Mouse (Mus musculus): ENCODE measurements at regions not wholly inside any gene's neighbourhood (a gene's known extent, or its start where the extent isn't known, plus 50 kb on each side); places are given as distances from the start of the nearest gene placed in this dataset.
A peak's percentile ranks its signal among the peaks of the same experiment; 100 is the strongest.

DNA sequence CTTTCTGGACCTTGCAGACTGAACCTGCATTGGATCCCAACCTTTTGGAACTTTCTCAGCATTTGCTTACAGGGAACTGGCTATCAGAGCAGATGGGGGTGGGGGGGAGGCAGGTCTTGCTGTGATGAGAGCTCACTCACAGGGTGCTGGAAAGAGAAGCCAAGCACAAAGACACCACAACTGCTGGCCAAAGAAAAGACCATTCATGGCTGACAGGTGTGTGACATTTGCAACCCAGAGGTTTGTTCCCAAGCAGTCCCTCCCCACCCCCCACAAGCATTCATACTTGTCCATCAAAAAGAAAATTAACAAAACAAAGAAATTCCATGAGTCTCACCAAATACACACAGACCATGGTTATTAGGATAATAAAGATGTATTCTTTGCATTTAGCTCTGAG lies 117.5 kb upstream of the Rreb1 start:
- no peak for DNase-seq

DNA sequence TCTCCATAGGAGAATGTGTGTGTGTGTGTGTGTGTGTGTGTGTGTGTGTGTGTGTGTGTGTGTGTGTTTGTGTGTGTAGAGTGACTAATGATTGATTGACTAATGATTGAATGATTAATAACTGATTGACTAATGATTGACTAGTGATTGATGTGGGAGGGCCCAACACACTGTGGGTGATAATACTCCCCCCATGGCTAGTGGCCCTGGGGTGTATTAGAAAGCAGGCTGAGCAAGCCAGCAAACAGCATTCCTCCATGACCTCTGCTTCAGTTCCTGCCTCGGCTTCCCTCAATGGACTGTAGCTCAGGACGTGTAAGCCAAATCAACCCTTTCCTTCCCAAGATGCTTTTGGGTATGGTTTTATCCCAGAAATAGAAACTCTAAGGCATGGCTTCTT lies 114.1 kb upstream of the Rreb1 start:
- DNase-seq = no peak

DNA sequence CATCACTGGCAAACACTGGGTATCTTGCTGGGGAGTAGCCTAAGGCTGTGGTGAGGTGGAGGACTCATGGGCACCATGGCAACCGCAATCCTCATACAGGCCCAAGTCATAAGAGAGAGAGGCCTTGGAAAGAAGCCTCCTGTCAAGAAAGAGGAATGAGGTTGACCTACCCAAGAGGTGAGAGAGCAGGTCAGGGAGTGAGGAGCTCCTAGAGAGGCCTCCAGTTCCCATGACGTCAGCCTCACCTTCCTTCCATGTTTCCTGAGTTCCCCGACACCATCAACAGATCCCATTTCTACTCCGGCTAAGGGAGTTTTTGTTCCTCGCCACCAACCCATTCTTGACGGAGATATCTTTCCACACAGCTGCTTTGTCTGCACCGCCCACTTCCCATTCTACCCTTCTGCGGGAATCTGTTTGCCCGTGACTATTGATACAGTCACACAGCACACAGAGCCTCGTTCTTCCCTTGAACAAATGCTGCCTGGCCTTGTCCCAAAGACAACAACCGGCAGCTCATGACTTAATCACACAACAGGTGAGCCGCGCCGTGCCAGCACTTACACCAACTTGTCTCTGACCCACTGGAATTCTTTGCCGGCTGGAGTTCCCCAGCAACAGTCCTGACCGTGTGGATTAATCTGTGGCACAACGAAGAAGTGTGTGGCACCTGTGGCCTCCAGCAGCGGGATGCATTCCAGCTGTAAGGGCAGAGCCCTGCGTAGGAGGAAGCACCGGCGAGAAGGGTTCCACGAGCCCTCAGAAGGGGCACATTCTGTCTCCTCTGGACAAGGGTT lies 111.8 kb upstream of the Rreb1 start:
- DNase-seq = peak; percentile 49

DNA sequence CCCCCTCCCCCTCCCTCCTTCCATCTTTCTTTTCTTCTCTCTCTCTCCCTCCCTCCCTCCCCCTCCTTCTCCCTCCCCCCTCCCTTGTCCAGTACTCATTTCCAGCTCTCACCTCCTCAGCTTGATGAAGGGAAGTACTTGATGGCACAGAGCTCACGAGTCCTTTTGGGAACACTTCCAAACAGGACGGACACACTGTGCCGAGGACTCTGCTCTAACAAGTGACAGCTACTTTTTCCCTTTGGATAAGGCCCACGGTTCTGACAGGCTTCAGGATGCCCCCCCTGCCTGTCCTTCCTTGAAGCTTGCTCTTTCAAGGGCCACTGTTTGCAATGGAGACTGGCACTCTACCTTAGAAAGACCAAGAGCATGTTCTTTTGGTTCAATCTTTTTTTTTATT lies 110.8 kb upstream of the Rreb1 start:
- DNase-seq = no peak

DNA sequence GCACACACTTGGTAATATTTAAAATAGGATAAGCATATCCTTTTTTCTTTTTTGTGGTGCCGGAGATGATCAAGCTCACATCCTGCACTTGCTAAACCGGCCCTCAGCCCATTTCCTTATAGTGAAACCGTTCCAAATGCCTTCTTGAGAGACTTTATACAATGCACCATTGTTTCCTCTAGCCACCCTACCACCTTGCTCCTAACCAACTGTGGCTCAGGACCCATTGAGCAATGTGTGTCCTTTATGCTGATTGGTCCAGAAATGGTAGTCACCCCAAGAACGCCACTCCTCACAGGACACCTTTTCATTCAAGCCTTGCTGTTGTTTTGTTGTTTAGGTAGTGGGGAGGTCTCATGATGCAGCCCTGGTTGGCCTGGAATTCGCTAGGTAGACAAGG lies 110.3 kb upstream of the Rreb1 start:
- no peak for DNase-seq

DNA sequence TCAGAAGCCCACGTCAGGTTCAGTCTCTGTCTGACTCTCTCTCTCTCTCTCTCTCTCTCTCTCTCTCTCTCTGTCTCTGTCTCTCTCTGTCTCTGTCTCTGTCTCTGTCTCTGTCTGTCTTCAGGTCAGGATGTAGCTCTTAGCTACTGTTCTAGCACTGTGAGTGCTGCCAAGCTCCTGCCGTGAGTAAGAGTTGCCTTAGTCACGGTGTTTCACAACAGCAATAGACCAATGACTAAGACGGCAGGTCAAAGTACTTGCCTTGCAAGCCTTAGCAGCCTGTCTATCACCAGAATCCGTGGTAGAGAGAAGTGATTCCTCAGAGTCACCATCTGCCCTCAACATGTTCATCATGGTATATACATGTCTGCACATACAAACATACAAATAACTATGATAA lies 107.1 kb upstream of the Rreb1 start:
- DNase-seq = no peak

DNA sequence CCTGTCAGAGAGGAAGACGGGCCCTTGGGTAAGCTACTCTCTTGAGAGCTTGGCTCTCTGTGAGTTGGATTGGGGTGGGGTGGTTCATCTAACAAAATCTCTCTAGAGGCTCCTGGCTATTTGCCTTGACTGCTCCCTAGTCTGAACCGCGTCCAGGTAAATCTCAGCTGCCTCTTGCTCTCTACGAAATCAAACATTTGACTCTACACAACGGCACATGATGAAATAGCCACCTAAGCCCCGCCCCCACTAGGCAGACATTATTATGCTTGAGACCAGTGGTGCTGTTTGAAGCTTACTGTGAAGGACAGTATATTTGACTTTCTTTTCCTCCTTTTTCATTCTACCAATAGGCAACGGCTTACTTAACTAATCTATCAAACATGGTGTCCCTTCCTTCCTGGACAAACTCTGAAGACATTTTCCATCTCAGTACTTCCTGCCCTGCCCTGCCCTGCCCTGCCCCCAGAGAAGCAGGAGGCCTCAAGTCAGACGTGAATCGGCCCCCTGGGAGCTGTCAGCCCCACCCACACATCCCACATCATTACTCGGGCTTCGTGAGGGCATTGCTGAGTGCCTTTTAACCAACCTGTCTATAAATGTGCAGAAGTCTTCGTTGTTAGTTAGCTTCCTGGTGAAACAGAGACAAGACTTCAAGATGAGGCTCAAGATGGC lies 103.4 kb upstream of the Rreb1 start:
- no peak for DNase-seq

DNA sequence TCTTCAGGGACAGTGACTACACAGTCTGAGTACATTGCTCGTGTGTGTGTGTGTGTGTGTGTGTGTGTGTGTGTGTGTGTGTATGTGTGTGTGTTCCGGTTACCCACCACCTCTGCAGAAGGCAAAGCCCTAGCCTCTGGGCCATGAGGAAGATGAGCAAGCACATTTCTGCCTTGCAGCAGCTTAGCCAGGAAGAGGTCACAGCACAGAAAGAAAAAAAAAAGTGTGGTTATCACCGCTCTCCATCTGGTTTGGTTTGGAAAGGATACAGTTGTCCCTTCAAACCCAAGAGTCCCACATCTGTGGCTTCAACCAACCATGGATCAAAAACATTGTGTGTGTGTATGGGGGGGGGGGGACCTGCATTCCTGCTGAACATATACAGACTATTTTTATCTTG lies 102.5 kb upstream of the Rreb1 start:
- no peak for DNase-seq

DNA sequence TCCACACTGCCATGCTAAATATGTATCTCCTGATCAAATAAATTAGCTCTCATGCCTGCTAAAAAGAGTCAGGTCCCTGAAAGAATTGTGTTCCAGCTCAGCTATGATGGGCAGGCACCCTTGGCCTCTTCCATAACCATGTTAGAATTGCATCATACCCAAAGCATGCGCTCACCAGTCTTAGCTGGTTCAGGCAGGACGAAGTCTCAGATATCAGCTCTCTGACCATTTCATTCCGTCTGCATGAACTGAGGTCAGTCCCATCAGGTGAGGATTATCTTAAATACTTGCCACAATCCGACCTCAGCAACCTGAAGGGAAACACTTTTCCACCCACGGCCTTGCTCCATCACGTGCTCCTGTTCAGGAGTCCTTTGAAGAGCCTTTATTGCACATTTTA lies 101.3 kb upstream of the Rreb1 start:
- DNase-seq = no peak

DNA sequence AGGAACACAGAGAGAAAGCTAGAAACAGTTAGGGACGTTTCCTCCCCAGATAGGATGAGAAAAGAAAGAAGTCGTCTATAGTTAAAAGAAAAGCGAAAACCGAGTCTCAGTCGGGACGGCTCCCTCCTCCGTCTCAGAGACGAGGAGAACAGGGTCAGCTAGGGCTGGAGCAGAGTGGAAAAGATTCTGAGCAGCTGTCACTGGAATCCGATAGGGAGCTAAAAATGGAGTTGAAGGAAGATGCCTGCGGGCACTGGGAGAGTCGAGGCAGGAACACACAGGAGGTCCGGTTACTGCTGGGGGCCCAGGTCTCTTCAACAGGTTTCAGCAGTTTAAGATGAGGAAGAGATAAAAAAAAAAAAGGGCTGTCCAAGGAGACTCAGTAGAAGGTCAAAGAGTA lies 99.9 kb upstream of the Rreb1 start:
- no peak for DNase-seq

DNA sequence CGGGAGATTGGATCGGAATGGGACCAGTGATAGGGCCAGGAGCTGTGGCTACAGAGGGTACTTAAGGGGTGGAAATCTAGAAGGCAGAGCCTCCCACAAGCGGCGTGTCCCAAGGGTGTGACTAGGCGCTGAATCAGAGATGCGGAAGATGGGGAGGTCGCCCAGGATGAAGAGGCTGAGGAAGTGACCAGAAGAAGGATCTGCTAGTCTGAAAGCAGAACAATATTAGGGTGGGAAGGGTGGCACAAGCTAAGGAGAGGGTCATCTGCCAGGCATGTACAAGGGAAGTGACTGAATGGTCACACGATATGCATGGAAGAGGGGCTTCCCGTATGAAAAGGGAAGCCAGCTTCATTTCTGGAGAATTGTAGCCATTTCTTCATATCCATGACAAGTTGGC lies 99.4 kb upstream of the Rreb1 start:
- DNase-seq = no peak

DNA sequence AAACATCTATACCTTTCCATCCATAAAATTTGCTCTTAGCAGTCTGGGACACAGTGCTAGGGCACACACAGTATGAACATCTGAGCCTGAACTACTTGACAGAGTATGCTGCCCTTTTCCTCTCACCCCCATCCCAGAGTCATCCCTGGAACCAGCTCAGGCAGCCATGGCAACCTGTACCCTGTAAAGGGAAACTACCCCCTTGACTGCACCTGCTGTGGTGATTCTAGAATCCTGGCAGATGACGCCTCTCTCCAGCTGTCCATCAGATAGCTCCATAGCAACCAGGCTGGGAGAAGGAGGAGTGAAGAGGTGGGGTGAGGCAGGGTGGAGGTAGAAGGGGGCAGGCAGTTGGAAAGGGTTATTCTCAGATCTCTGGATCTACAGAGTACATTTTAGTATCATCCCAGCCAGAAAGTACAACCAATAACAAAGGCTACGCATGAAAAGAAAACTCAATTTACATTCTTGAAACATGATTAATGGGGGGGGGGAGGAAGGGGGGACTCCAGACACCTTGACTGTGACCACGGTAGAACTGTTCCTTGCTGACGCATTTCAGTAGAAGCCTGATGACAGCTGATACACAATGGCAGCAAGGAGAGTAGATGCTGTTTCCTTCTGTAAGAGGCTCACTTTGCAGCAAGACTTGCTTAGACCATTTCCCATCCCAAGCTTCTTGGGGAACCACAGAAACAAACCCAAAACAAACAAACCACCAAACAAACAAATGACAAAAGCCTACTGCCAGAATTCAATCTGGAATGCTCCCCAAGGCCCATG lies 97.2 kb upstream of the Rreb1 start:
- peak; percentile 47 for DNase-seq

DNA sequence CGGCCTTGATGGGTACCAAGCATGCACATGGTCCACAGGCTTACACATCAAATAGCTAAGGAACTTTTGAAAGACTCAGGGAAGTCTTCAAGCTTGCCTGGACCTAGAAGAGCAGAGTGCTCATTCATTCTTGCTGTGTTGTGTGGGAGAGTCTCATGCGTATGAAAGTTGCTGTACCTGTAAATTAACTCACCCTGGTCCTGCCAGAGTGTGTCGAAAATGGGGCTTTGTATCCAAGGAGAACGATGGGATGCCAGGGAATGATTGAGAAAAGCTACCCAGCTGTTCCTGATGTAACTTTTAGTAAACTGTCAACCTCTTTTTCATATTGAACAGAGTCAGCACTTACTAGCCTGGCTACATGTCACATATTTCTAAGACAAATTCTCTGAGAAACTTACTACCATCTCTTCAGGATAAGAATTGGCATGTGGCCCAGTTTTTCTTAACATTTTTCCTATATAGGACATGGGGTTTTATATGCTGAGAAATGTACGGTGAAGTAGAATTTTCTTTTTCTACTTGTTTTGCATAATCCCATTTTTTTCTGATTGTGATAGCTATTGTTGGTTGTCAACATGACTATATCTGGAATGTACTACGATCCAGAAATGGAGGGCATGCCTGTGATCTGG lies 95.0 kb upstream of the Rreb1 start:
- DNase-seq = no peak

DNA sequence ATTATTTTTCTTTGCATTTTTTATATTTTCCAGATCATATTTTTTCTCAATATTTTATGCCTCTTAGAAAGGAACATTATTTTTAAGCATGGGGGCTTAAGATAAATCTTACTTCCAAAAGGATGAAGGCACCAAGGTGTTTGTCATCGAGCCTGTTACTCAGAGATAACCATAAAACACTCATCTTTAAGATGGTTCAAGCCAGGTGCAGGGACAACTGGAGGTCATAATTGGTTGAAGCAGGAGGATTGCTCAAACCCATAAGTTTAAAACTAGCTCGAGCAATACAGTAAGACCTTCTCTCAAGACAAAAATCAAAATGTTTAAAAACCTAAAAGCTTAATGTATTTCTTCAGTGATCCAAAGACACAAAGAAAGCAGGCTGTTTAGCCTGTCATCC lies 92.6 kb upstream of the Rreb1 start:
- DNase-seq = no peak

DNA sequence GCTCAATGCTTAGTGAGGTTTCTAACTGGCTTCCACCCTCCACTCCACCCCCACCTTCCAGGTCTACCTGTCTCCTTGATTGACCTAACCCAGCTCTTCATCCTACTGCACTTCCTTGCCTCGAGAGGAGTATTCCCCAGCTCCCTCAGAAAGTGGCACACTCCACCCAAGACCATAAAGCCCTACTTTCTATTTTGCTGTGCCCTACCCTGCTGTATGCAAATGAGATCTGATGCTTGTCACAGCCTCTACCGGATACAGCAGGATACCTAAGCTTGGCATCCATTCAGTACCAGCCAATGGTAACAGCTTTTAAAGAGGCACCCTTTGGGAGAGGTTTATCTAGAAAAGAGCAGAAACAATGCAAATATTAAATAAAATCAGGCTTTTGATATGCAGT lies 92.1 kb upstream of the Rreb1 start:
- DNase-seq = no peak

DNA sequence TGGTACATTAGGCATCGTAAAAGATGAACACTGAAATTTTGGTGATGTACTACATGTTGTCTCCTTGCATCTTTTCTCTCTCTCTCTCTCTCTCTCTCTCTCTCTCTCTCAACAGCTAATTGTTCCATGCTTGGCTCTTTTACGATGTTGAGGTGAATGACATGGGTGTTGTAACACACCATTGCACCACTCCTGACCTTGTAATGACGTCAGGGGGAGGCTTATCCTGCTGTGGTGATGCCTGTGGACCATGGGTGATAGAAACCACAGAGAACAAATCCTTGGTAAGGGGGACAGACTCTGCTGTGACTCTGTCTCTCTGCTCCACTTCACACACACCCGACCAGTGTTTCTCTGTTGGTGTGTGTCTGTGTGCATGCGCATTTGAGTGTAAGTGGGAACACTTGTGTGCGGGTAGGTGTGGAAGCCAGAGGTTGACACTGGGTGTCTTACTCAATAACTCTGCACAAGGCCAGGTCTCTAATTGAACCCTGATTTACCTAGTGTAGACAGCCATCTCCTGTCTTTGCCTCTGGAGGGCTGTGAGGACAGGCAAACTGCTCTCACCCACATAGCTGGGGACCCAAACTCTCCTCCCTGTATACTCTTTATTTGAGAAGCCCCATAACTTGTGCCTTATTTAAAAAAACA lies 88.9 kb upstream of the Rreb1 start:
- no peak for DNase-seq

DNA sequence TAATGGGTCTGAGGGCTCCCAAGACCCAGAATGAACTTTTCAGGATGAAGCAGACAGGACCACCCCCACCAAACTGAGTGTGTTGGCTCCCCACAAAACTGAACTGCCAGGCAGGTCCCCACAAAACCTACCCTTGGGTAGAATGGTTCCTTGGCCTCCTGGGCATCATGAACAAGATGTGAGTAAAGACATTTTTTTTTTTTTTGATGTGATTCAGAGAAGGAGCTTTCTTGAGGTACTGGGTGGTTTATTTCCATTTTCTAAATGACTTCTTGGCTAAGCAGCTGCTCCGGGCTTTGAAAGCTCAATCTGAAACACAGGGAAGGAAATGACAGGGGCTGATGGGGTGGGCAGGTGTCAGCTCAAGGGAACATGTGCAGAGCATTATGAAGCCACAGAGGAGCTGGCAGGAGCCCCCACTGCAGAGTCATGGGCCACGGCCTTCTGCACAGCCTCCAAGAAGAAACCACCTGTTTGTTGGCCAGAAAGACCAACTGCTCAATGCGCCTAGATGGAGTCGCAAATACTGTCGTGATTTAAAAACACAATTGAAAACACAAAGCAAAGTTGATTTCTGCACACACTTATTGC lies 86.2 kb upstream of the Rreb1 start:
- DNase-seq = no peak

DNA sequence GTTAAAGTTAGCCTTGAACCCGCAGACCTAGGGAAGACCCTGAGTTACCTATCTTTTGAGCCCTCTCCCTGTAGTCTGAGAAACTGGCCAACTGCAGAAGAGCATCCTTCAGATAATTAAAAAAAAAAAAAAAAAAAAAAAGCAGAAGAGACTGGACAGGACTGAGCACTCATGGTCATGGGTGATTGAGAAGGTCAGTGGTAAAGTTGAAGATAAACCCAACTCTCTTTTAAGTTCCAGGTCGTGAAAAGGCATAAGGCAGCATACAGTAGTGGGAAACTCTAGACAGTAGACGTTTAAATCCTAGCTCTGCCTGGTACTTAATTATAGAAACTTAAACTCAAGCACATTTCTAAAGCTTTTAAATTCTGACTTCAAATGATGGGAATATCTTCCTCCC lies 84.6 kb upstream of the Rreb1 start:
- DNase-seq = no peak

DNA sequence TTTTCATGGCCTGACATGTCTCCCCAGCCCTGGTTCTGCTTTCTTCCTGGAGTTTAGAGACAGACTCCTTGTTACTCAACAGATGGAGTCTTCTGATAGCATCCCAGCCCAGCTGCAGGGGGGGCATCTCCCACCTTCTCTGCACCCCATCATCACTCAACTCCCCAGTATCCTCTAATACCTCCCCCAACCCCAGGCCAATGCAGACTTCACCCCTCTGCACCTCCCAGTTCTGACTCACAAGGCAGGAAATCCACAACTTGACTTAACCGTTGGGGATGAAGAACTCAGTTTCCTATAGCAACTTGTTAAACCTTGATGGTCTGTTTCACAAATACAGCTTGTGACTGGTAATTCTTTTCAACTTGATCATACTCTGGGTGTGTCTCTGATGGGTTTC lies 73.7 kb upstream of the Rreb1 start:
- DNase-seq = no peak

DNA sequence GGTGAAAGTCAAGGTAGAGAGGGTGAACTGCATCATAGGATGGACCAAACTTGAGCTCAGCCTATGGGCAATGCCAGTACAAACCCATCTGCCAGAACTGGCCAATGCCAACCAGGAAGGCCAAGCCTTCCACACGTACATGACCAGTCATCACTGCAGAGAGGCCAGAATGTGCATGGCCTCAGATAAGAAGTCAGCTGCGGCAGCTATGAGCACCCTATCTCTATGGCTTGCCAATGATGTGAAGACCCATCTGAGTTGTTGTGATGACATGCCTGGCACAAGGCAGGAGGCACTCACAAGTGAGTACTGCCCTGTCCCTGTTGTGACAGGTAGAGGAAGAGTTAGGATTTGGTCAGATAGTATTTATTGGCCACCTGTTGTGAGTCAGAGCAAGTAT lies 72.7 kb upstream of the Rreb1 start:
- no peak for DNase-seq

DNA sequence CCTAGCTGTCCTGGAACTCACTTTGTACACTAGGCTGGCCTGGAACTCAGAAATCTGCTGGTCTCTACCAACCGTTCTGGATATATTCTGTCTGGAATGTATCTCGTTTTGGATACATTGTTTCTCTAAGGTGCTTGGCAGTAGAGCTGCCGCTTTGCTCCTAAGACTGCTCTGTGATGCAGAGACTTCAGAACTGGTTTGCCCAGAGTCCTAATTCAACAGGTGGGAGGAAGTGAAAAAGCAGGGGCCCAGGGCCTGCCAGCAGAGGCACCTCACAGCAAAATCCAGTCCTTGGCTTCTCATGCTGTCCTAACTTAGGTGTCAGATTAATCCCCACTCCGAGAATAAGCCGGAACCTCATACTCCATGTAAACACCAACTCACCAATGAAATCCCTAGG lies 67.3 kb upstream of the Rreb1 start:
- DNase-seq = no peak

DNA sequence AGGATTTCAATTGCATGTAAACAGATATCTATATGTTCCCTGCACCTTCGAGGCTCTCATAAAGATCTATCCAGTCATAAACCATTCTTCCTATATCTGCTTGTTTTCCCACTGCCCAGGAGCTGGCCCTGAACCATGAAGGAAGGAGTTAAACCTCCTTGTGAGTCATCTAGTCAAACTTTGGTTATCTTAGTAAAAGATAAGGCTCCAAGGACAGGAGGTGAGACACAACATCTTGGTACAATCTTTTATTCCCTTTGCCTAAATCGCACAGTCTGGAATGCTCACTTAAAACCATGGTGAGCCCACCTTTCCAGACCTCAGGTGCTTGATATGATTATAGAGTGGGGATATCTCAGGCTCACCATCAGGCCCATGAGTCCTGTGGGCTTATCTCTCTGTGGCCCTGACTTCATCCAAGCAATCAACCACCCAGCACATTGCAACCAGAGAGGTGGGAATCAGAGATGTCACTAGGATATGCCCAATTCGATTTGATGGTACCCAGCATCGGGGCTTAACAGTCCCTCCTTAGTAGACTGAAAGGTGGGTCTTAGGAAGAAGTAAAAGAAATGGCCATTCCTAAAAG lies 65.2 kb upstream of the Rreb1 start:
- DNase-seq = no peak

Measured in gastrocnemius, postnatal 10 days (tissue).